Mouse (Mus musculus) neural tube, embryonic 15.5 days (tissue): Measurements from ENCODE around the gene Hspb9. TPM values are rescaled to one million over a fixed set of nuclear protein-coding genes. Genes with fewer than 3 reads are reported as not detected.

Experiments
- polyA plus RNA-seq: library from polyadenylated mRNA; unstranded; fragments of >200 nt; fragmentation: Nextera tagmentation; extraction: Ambion mirVana; gene quantifications from 2 replicates; pipeline ENCODE4 v1.2.1, GENCODE M21; 2015

The Hspb9 gene
- polyA plus RNA-seq, 1 experiment from 2014 or later: not detected

Other genes with a start within 250 kb of the Hspb9 start
- 9.1 and 10.1 TPM in 2 replicates for gene Klhl11, start 241.1 kb upstream of the Hspb9 start, polyA plus RNA-seq
- 213 and 218 TPM in 2 replicates for gene Acly, start 185.8 kb upstream of the Hspb9 start, polyA plus RNA-seq
- 1.2 and 2.1 TPM in 2 replicates for gene Ttc25, start 168.2 kb upstream of the Hspb9 start, polyA plus RNA-seq
- 62.0 and 74.6 TPM in 2 replicates for gene Cnp, start 138.9 kb upstream of the Hspb9 start, polyA plus RNA-seq
- gene Nkiras2, start 94.6 kb upstream of the Hspb9 start, polyA plus RNA-seq: 90.1 and 96.3 TPM in 2 replicates
- gene Dnajc7, start 93.7 kb upstream of the Hspb9 start, polyA plus RNA-seq: 287 and 298 TPM in 2 replicates
- 0.77 TPM in 2 replicates for gene Zfp385c, start 21.4 kb upstream of the Hspb9 start, polyA plus RNA-seq
- gene Dhx58, start 9.6 kb upstream of the Hspb9 start, polyA plus RNA-seq: 2.7 and 4.4 TPM in 2 replicates
- gene Kat2a, start 1.4 kb upstream of the Hspb9 start, polyA plus RNA-seq: 64.4 and 67.2 TPM in 2 replicates
- gene Rab5c, start 24.4 kb downstream of the Hspb9 start, polyA plus RNA-seq: 41.8 and 49.8 TPM in 2 replicates
- 6.0 and 9.0 TPM in 2 replicates for gene Kcnh4, start 46.1 kb downstream of the Hspb9 start, polyA plus RNA-seq
- gene Hcrt, start 49.1 kb downstream of the Hspb9 start, polyA plus RNA-seq: 0.33 and 0.75 TPM in 2 replicates
- 8.5 and 9.9 TPM in 2 replicates for gene Ghdc, start 57.1 kb downstream of the Hspb9 start, polyA plus RNA-seq
- gene Stat5b, start 136.9 kb downstream of the Hspb9 start, polyA plus RNA-seq: 18.5 and 25.5 TPM in 2 replicates
- 2.1 and 10.1 TPM in 2 replicates for gene Stat5a, start 145.5 kb downstream of the Hspb9 start, polyA plus RNA-seq
- 57.9 and 66.9 TPM in 2 replicates for gene Stat3, start 225.7 kb downstream of the Hspb9 start, polyA plus RNA-seq